Mouse (Mus musculus) lung, postnatal 36 days (tissue): ENCODE measurements around the gene Atad5.

Experiments used
- DNase-seq: peaks from one replicate; pipeline ENCODE4 v3.0.0; 2022; ENCODE audit warnings: mixed read lengths

Atad5 gene

GRCm38 (mm10) chr11:80088917-80089816, at the start of gene Atad5:
Gene Atad5, plus strand, starts transcription at chr11:80089400.
- DNase-seq = peak; percentile 92

- DNase-seq = peak; percentile 76
Measured at GRCm38 (mm10) chr11:80042615-80043418, 46.4 kb upstream of the Atad5 start.

DNA sequence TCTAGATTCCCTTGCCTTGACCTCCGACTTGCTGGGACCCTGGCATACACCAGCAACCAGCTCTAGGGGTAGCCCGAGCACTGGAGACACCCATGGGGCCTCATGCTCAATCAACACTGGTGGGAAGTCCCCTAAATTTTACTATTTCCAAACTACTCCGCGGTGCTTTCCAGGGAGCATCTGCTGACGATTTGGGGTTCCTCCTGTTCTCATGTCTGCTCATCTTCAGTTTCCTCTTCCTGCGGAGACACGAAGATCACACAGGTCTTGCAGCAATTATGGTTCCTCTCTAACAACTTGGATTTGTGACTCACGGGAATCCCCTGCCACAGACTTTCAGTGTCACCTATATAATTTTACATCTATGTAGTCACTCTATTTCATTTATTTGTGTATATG, 45.8 kb upstream of the Atad5 start:
- no peak for DNase-seq

- DNase-seq = no peak
Measured at GRCm38 (mm10) chr11:80046856-80047255, 42.3 kb upstream of the Atad5 start.

- no peak for DNase-seq
Measured at GRCm38 (mm10) chr11:80050088-80050487, 39.1 kb upstream of the Atad5 start.

DNA sequence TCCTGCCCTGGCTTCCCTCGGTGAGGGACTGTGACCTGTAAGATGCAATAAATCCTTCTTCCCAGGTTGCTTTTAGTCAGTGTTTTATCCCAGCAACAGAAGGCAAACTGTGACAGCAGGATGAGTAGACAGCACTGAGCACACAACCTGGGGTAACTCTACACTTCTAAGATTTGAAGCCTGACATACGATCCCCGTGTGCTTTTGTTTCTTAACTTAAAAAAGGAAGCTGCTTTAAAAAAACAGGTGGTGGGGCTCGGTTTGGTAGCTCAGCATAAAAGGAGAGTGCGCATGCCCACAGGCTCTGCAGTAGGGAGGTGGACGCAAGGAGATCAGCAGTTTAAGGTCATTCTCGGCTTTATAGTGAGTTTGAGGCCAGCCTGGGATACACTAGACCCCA, 36.7 kb upstream of the Atad5 start:
- no peak for DNase-seq

DNA sequence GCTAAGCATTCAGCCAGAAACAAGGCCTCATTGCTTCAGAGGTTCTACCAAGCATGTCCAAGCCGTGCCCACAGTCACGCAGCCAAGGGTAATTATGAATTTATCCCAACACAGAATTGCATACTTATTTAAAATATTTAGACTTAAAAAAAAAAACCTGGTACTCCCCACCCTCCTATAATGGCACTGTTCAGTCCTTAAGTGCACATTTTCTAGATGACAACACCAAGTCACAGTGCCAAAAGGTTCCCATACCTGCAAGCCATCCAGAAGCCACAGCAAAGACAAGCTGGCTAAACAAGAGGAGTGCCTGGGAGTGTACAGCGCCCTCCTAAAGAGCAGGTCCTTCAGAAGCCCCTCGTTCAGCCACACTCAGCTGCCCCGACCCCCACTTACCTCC, 36.0 kb upstream of the Atad5 start:
- DNase-seq = peak; percentile 50

DNA sequence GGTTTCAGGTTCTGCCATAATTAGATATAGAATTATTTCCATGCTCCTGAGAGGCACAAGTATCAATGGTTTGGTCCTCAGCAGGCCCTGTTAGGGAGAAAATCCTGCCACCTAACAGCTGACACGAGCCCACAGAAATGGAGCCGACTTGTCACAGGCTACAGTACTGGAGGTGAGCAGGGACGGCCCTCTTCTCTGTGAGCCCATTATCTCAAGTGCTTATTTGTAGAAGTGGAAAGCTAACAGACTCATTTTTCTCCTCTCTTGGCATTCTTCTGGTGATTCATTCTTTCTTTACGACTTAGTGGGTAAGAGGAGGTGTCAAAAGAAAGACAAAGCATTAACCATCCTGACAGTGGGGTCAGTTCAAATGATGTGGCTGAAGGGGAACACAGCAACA, 34.5 kb upstream of the Atad5 start:
- peak; percentile 51 for DNase-seq

DNA sequence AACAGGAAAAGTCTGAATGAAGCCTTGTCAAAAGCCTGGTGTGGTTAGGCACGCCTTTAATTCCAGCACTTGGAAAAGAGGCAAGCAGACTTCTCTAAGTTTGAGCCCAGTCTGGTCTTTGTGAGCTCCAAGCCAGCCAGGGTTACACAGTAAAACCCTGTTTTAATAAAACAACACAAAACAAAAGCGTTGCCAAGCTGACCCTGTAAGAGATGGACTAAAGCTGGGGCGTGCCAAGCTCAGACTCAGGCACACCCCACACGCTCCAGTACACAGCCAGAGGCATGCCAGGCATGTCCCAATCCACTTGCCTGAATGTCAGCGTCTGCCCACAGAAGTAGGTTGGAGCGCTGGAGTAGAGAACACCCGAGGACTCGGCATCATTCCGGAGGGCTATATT, 33.1 kb upstream of the Atad5 start:
- peak; percentile 64 for DNase-seq

- peak; percentile 48 for DNase-seq
Measured at GRCm38 (mm10) chr11:80062159-80062558, 27.0 kb upstream of the Atad5 start.

DNA sequence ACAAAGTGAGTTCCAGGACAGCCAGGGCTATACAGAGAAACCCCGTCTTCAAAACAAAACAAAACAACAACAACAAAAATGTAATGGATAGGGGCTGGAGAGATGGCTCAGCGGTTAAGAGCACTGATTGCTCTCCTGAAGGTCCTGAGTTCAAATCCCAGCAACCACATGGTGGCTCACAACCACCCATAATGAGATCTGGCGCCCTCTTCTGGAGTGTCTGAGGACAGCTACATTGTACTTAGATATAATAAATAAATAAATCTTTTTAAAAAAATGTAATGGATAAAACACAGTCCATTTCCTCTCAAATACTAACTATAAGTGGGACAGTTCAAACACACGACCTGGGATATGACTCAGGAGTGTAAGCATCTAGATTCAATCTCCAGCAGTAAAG, 22.8 kb upstream of the Atad5 start:
- peak; percentile 35 for DNase-seq

- peak; percentile 44 for DNase-seq
Measured at GRCm38 (mm10) chr11:80067558-80067957, 21.6 kb upstream of the Atad5 start.

DNA sequence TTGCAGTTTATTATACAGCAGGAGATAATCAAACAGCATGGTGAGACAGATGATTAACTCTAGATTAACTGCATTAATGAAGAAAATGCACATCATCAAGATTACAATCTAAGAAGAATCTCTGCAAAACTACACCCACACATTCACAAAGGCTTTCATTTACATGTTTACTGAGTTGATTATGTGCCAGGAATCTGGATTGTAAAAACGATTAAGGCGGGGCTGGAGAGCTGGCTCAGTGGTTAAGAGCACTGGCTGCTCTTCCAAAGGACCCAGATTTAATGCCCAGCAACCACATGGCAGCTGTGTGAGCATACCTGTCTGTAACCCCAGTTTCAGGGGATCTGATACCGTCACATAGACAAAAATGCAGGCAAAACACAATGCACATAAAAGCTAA, 19.4 kb upstream of the Atad5 start:
- peak; percentile 50 for DNase-seq

GRCm38 (mm10) chr11:80071039-80071438, 18.2 kb upstream of the Atad5 start:
- DNase-seq = peak; percentile 49

DNA sequence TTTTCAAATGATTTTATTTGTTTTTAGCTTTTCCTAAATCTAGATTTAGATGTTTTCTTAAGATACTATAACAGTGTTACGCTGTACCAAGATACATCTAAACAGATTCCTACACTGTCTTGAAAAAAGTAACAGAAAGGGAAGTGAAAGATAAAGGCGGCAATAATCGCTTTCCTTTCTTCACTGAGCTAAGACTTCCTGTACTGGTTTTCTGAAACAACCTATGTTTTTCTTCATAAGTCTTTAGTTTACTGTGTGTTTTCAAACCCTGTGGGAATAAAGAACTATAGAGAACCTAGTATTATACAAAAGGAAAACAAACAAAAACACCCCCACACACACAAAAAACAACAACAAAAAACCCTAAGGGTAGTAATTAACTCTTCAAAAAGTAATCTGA, 16.8 kb upstream of the Atad5 start:
- DNase-seq = no peak

GRCm38 (mm10) chr11:80075608-80076277, 13.5 kb upstream of the Atad5 start:
- no peak for DNase-seq

GRCm38 (mm10) chr11:80077784-80078545, 11.2 kb upstream of the Atad5 start:
- DNase-seq = peak; percentile 54

- DNase-seq = no peak
Measured at GRCm38 (mm10) chr11:80078831-80079230, 10.4 kb upstream of the Atad5 start.

- no peak for DNase-seq
Measured at GRCm38 (mm10) chr11:80079751-80080150, 9.4 kb upstream of the Atad5 start.

DNA sequence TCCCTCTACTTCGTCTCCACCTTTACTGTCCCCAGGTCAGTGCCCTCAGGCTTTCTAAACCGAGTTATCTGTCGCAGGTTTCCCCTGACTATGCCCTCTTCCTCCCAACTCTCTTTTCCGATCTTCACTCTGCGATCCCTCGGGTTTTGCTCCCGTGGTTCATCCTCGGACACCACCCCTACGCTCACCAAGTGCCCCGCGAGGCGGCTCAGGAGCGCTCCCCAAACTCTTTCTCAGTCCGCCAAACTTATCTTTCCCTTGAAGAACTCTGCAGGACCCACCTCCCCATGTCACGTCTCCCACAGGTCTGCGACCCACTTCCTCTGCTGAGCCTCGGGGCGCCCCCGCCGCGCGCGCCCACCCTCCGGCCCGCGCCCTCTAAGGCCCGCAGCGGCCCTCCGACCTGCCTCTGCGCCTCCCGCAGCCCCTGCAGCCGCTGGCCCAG, 8.8 kb upstream of the Atad5 start:
- DNase-seq = peak; percentile 37

GRCm38 (mm10) chr11:80080826-80081728, 8.1 kb upstream of the Atad5 start, which contains the start of gene Crlf3:
Gene Crlf3, minus strand, starts transcription at chr11:80080991.
- peak; percentile 98 for DNase-seq
